Mouse (Mus musculus): Measurements from ENCODE around the gene Sept10. TPM values are rescaled to one million over a fixed set of nuclear protein-coding genes. Genes with fewer than 3 reads are reported as not detected.

Sept10 gene
- polyA plus RNA-seq, 1 experiment from 2014 or later: 15.4 TPM

GRCm38 (mm10) chr10:59261603-59262002, 40.0 kb upstream of the Sept10 start:
- ATAC-seq: no peak
- Histone ChIP-seq H3K9me3 (ENCODE audit: control insufficient read depth, low read length) (no peaks in the 10 kb centered on the region), H3K4me1 (ENCODE audit: control insufficient read depth, insufficient read depth, low read depth, low read length) (no peaks in the 10 kb centered on the region), H3K4me2 (ENCODE audit: low read length) (no peak overlapping the region), H3K4me3 (ENCODE audit: low read length) (no peak overlapping the region), H3K36me3 (ENCODE audit: control insufficient read depth, insufficient read depth, low read length) (no peaks in the 10 kb centered on the region), H3K27ac (ENCODE audit: low read depth, low read length) (no peak overlapping the region), H3K27me3 (replicated peaks; ENCODE audit: control insufficient read depth, insufficient read depth, low read length) (no peaks in the 10 kb centered on the region), H3K9ac (ENCODE audit: low read depth, low read length) (no peak overlapping the region)
- WGBS: 51% methylated on average over 3 of the region's 3 CpGs

GRCm38 (mm10) chr10:59259572-59259971, 37.9 kb upstream of the Sept10 start:
- Histone ChIP-seq H3K4me2 (ENCODE audit: low read length) (no peak overlapping the region), H3K27me3 (replicated peaks; ENCODE audit: control insufficient read depth, insufficient read depth, low read length) (no peaks in the 10 kb centered on the region), H3K9ac (ENCODE audit: low read depth, low read length) (no peak overlapping the region), H3K9me3 (ENCODE audit: control insufficient read depth, low read length) (no peaks in the 10 kb centered on the region), H3K27ac (ENCODE audit: low read depth, low read length) (no peak overlapping the region), H3K4me1 (ENCODE audit: control insufficient read depth, insufficient read depth, low read depth, low read length) (no peaks in the 10 kb centered on the region), H3K36me3 (ENCODE audit: control insufficient read depth, insufficient read depth, low read length) (no peaks in the 10 kb centered on the region), H3K4me3 (ENCODE audit: low read length) (no peak overlapping the region)
- 80% methylated on average over 6 of the region's 6 CpGs for WGBS
- ATAC-seq: no peak

- H3K27ac ChIP-seq (ENCODE audit: low read depth, low read length): no peak overlapping the region
- H3K36me3 ChIP-seq (ENCODE audit: control insufficient read depth, insufficient read depth, low read length): no peaks in the 10 kb centered on the region
- no peak overlapping the region for H3K4me3 ChIP-seq (ENCODE audit: low read length)
- H3K9ac ChIP-seq (ENCODE audit: low read depth, low read length): no peak overlapping the region
- no peaks in the 10 kb centered on the region for H3K27me3 ChIP-seq (replicated peaks; ENCODE audit: control insufficient read depth, insufficient read depth, low read length)
- ATAC-seq: no peak
- WGBS: 93% methylated on average over 2 of the region's 2 CpGs
- H3K4me1 ChIP-seq (ENCODE audit: control insufficient read depth, insufficient read depth, low read depth, low read length): no peaks in the 10 kb centered on the region
- no peak overlapping the region for H3K4me2 ChIP-seq (ENCODE audit: low read length)
- H3K9me3 ChIP-seq (ENCODE audit: control insufficient read depth, low read length): no peaks in the 10 kb centered on the region
These were observed 34.9 kb upstream of the Sept10 start for GRCm38 (mm10) chr10:59256533-59256932.

- Histone ChIP-seq H3K4me1 (ENCODE audit: control insufficient read depth, insufficient read depth, low read depth, low read length) (no peaks in the 10 kb centered on the region), H3K27ac (ENCODE audit: low read depth, low read length) (no peak overlapping the region), H3K9ac (ENCODE audit: low read depth, low read length) (no peak overlapping the region), H3K27me3 (replicated peaks; ENCODE audit: control insufficient read depth, insufficient read depth, low read length) (no peaks in the 10 kb centered on the region), H3K4me3 (ENCODE audit: low read length) (no peak overlapping the region), H3K4me2 (ENCODE audit: low read length) (no peak overlapping the region), H3K36me3 (ENCODE audit: control insufficient read depth, insufficient read depth, low read length) (no peaks in the 10 kb centered on the region), H3K9me3 (ENCODE audit: control insufficient read depth, low read length) (no peaks in the 10 kb centered on the region; the same call in 1 of the 2 replicates)
- no peak for ATAC-seq
- 65% methylated on average over 8 of the region's 8 CpGs for WGBS
These were observed 32.0 kb upstream of the Sept10 start for GRCm38 (mm10) chr10:59253541-59254079.

GRCm38 (mm10) chr10:59252396-59252795, 30.7 kb upstream of the Sept10 start:
- no peak overlapping the region for H3K4me2 ChIP-seq (ENCODE audit: low read length)
- no peak overlapping the region for H3K9ac ChIP-seq (ENCODE audit: low read depth, low read length)
- no peaks in the 10 kb centered on the region for H3K36me3 ChIP-seq (ENCODE audit: control insufficient read depth, insufficient read depth, low read length)
- no peaks in the 10 kb centered on the region for H3K27me3 ChIP-seq (replicated peaks; ENCODE audit: control insufficient read depth, insufficient read depth, low read length)
- no peaks in the 10 kb centered on the region; the same call in 1 of the 2 replicates for H3K9me3 ChIP-seq (ENCODE audit: control insufficient read depth, low read length)
- no peak for ATAC-seq
- no peak overlapping the region for H3K27ac ChIP-seq (ENCODE audit: low read depth, low read length)
- 75% methylated on average over 8 of the region's 8 CpGs for WGBS
- H3K4me3 ChIP-seq (ENCODE audit: low read length): no peak overlapping the region
- no peaks in the 10 kb centered on the region for H3K4me1 ChIP-seq (ENCODE audit: control insufficient read depth, insufficient read depth, low read depth, low read length)

- no peak for ATAC-seq
- no peaks in the 10 kb centered on the region; the same call in 1 of the 2 replicates for H3K9me3 ChIP-seq (ENCODE audit: control insufficient read depth, low read length)
- no peaks in the 10 kb centered on the region for H3K36me3 ChIP-seq (ENCODE audit: control insufficient read depth, insufficient read depth, low read length)
- H3K27me3 ChIP-seq (replicated peaks; ENCODE audit: control insufficient read depth, insufficient read depth, low read length): no peaks in the 10 kb centered on the region
- no peak overlapping the region for H3K27ac ChIP-seq (ENCODE audit: low read depth, low read length)
- H3K4me3 ChIP-seq (ENCODE audit: low read length): no peak overlapping the region
- WGBS: 91% methylated on average over 2 of the region's 2 CpGs
- no peaks in the 10 kb centered on the region for H3K4me1 ChIP-seq (ENCODE audit: control insufficient read depth, insufficient read depth, low read depth, low read length)
- H3K9ac ChIP-seq (ENCODE audit: low read depth, low read length): no peak overlapping the region
- H3K4me2 ChIP-seq (ENCODE audit: low read length): no peak overlapping the region
These were observed 30.3 kb upstream of the Sept10 start for GRCm38 (mm10) chr10:59251980-59252379.

- H3K9me3 ChIP-seq (ENCODE audit: control insufficient read depth, low read length): peaks cover 3% of the 10 kb centered on the region; the same call in 1 of the 2 replicates
- H3K9ac ChIP-seq (ENCODE audit: low read depth, low read length): no peak overlapping the region
- no peak overlapping the region for H3K4me3 ChIP-seq (ENCODE audit: low read length)
- no peaks in the 10 kb centered on the region for H3K36me3 ChIP-seq (ENCODE audit: control insufficient read depth, insufficient read depth, low read length)
- H3K4me1 ChIP-seq (ENCODE audit: control insufficient read depth, insufficient read depth, low read depth, low read length): no peaks in the 10 kb centered on the region
- H3K27ac ChIP-seq (ENCODE audit: low read depth, low read length): no peak overlapping the region
- WGBS: 85% methylated on average over 2 of the region's 2 CpGs
- no peak for ATAC-seq
- no peaks in the 10 kb centered on the region for H3K27me3 ChIP-seq (replicated peaks; ENCODE audit: control insufficient read depth, insufficient read depth, low read length)
- H3K4me2 ChIP-seq (ENCODE audit: low read length): no peak overlapping the region
These were observed 29.0 kb upstream of the Sept10 start for GRCm38 (mm10) chr10:59250679-59251078.

GRCm38 (mm10) chr10:59249531-59249930, 27.9 kb upstream of the Sept10 start:
- 76% methylated on average over 3 of the region's 3 CpGs for WGBS

GRCm38 (mm10) chr10:59241141-59241541, 19.5 kb upstream of the Sept10 start:
- Histone ChIP-seq H3K4me3 (ENCODE audit: low read length) (no peak overlapping the region), H3K4me2 (ENCODE audit: low read length) (no peak overlapping the region), H3K36me3 (ENCODE audit: control insufficient read depth, insufficient read depth, low read length) (no peaks in the 10 kb centered on the region), H3K27ac (ENCODE audit: low read depth, low read length) (no peak overlapping the region), H3K9ac (ENCODE audit: low read depth, low read length) (no peak overlapping the region), H3K4me1 (ENCODE audit: control insufficient read depth, insufficient read depth, low read depth, low read length) (no peaks in the 10 kb centered on the region), H3K9me3 (ENCODE audit: control insufficient read depth, low read length) (no peaks in the 10 kb centered on the region; the same call in 1 of the 2 replicates), H3K27me3 (replicated peaks; ENCODE audit: control insufficient read depth, insufficient read depth, low read length) (no peaks in the 10 kb centered on the region)
- WGBS: 59% methylated on average over 3 of the region's 3 CpGs
- peak; percentile 58 for ATAC-seq

More at GRCm38 (mm10) chr10:59249531-59249930, 27.9 kb upstream of the Sept10 start:
- ATAC-seq: no peak
- Histone ChIP-seq H3K9ac (ENCODE audit: low read depth, low read length) (no peak overlapping the region), H3K27ac (ENCODE audit: low read depth, low read length) (no peak overlapping the region), H3K9me3 (ENCODE audit: control insufficient read depth, low read length) (peaks cover 3% of the 10 kb centered on the region; the same call in 1 of the 2 replicates), H3K27me3 (replicated peaks; ENCODE audit: control insufficient read depth, insufficient read depth, low read length) (no peaks in the 10 kb centered on the region), H3K4me3 (ENCODE audit: low read length) (no peak overlapping the region), H3K4me1 (ENCODE audit: control insufficient read depth, insufficient read depth, low read depth, low read length) (no peaks in the 10 kb centered on the region), H3K36me3 (ENCODE audit: control insufficient read depth, insufficient read depth, low read length) (no peaks in the 10 kb centered on the region), H3K4me2 (ENCODE audit: low read length) (no peak overlapping the region)

Data from hindbrain, embryonic 16.5 days (tissue).